Mouse (Mus musculus) cerebellum, adult (tissue): ENCODE measurements around the gene Agbl1.

ENCODE experiments used
- ATAC-seq: cut with Nextera tagmentation; 2 replicates; pipeline ENCODE4 v1.9.2; 2017; ENCODE audit warnings: mild to moderate bottlenecking, moderate library complexity, mixed read lengths; ENCODE audit not compliant: insufficient number of reproducible peaks, low FRiP score, low TSS enrichment

Gene Agbl1

DNA sequence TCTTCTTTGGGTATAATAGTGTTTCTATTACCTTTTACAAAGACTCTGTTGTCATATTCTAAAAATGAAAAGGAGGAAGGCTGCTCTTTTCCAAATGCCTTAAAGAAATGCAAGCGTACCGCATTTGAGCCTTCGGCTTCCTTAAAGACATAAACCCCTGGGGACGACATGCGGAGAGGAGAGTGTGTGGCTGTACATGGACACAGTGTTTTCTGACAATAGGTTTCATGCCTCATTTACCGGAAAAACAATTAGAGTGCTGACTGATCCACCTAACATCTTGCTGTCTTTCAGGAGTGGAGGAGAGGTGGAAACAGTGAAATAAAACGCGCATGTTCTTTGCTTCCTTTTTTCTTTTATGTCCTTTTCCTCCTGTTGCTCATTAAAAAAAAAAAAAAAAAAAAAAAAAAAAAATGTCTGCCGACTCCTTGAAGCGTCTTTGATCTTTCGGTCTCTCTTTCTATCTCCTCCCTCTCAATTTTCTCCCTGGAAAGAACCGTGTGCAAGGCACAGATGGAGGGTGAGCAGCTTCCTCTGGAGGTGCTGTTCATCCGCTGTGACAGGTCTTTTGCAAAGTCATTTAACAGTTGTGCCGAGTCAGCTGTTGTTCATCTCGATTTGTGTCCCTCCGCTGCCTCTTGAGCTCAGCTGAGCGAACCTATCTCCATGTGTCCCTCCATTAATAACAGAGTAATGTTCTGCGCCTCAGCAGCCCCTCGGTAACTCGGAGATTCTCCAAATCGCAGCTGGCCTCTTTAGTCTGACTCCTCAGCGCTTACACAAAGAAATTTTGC is 659.9 kb downstream of the Agbl1 start:
- no peak for ATAC-seq

- ATAC-seq, result no peak
Measured at GRCm38 (mm10) chr7:76904096-76904495, 674.4 kb downstream of the Agbl1 start.

DNA sequence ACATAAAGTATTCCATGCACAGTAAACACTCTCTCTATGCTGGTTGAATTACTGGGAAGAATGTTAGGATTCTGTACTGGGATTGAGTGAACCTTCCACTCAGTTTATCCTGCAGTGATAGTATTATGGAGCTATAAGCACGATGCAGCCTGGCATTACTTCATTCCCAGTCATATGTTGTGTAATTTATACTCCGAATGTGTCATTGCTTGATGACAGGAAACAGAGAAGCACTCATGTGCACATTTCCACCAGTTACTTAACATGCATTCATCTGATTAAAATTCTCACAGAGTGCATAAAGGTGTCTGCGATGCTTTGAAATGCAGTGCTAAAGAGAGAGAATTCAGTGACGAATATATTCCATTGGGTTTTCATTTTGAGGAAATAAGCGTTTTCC is 682.0 kb downstream of the Agbl1 start:
- ATAC-seq, result no peak

DNA sequence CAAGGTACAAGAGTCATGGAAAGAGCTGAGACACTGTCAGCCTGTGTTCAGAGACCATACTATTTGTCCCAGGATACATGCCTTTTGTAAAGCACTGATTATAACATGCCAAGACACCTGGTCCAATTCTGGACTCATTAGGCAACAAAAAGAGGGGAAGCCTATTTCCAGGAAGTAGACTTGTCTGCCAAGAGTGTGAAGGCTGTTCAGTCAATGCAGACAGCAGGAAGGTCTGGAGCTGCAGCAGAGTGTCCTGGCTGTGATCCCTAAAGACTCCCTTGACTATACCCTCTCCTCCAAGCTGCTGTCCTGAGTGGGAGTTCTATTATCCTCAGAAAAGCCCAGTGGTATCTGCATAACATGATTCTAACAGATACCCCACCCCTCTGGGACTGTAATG is 689.2 kb downstream of the Agbl1 start:
- no peak for ATAC-seq

GRCm38 (mm10) chr7:76921671-76922070 is 692.0 kb downstream of the Agbl1 start:
- no peak for ATAC-seq

DNA sequence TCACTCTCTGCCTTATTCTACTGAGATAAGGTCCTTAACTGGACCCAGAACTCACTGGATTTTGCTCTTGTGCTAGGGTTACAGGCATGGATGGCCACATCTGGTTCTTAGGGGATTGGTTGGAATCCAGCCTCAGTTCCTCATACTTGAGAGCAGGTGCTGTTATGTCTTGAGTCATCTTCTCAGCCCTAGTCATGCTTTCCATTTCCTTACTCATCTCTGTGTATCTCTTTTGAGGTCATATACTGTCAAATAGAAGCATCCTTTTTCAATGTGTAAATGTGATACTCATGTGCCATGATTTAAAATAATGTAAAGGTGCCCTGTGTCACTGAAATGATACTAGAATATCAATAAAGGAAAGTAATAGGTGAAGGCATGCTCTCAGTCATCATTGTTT is 705.5 kb downstream of the Agbl1 start:
- no peak for ATAC-seq

DNA sequence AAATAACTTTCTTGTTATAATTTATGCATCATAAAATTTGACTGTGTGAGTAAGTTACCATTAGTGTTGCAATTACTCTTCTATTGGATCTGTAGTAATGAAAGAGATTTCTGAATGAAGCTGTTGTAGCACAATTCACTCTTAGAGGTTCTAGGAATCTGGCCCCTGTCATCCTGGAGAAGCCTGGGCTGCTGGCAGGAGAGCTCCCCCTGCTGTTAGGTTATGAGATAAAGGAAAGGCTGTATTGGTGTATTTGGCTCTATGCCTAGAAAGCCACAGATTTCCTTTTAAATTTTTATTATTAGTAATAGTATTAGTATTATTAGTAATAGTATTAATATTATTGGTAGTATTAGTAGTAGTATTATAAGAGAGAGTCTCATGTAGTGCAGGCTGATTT is 711.8 kb downstream of the Agbl1 start:
- no peak for ATAC-seq

GRCm38 (mm10) chr7:76971334-76971733 is 741.6 kb downstream of the Agbl1 start:
- ATAC-seq, result no peak; the same call in 1 of the 2 replicates

GRCm38 (mm10) chr7:77009571-77009970 is 779.9 kb downstream of the Agbl1 start:
- no peak for ATAC-seq

GRCm38 (mm10) chr7:77029019-77029418 is 799.3 kb downstream of the Agbl1 start:
- no peak for ATAC-seq

GRCm38 (mm10) chr7:77076033-77076432 is 846.3 kb downstream of the Agbl1 start:
- ATAC-seq, result no peak

DNA sequence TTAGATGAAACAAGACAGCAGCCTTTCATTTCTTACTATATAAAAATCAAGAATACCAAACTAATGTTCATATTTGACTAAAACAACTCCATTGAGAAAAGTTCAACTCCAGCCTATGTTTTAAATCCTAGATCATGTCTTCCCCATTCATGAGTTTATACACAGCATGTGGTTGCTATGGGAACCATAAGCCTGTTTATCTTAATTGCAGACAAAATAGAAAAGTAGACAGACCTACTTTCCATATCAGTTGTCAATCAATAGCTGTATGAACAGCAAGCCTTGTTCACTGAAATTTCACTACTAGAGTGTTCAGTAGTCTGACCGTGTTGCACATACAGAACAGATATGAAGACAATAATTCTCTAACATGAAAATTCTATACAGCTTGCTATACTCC is 857.6 kb downstream of the Agbl1 start:
- no peak for ATAC-seq

DNA sequence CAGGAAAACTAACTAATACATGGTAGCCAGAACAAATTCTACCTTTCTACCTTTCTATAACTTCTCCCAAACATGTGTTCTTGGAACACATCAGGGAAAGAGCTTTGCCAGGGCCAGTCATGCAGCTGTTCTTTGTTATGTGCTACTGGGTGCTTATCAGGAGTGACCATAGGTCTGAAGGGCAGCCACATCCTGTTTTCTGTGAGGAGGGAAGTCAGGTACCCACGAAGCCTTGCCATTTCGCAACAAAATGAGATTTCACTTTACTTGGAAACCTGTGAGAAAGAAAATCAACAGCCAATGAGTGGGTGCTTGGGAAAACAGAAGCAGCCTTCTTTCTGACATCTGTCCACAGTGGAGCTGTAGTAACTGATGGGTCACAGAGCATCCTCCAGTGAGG is 865.5 kb downstream of the Agbl1 start:
- no peak for ATAC-seq

DNA sequence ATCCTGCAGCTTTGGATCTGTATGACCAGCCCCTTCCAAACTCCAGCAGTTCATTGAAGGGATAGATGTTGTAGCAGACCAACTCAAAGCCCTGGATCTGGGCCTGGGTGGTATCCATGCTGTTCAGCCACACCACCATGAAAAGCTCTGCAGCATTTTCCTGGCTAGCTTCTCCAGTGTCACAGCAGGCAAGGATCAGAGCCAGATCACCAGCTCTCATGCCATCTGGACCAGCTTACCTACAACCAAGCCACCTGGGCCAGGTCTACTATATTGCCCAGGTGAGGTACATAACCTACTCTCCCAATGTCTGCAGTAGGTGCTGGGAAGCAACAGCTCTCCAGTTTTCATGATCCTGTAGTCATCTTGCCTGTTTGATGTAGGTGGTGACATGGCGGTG is 884.3 kb downstream of the Agbl1 start:
- no peak for ATAC-seq

- no peak for ATAC-seq
Measured at GRCm38 (mm10) chr7:77129045-77129444, 899.4 kb downstream of the Agbl1 start.

DNA sequence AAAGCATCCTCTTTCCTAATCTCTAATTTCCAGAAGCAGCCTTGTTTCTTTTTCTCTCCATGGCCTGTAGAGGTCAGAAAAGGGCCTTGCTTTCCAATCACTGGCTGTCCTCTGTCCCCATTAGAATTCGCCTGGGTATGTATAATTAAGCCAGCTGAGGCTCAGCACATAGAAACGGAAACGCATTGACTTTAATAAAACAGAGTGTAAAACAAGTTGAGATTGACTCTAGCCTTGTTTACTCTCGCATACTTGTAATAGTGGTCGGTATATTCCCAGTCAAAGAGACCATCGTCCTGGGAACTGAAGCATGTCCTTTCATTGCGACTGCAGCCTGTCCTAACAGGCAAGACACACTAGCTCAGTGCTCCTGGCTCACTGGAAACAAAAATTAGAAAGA is 902.3 kb downstream of the Agbl1 start:
- ATAC-seq, result peak; percentile 74; the same call in 1 of the 2 replicates

DNA sequence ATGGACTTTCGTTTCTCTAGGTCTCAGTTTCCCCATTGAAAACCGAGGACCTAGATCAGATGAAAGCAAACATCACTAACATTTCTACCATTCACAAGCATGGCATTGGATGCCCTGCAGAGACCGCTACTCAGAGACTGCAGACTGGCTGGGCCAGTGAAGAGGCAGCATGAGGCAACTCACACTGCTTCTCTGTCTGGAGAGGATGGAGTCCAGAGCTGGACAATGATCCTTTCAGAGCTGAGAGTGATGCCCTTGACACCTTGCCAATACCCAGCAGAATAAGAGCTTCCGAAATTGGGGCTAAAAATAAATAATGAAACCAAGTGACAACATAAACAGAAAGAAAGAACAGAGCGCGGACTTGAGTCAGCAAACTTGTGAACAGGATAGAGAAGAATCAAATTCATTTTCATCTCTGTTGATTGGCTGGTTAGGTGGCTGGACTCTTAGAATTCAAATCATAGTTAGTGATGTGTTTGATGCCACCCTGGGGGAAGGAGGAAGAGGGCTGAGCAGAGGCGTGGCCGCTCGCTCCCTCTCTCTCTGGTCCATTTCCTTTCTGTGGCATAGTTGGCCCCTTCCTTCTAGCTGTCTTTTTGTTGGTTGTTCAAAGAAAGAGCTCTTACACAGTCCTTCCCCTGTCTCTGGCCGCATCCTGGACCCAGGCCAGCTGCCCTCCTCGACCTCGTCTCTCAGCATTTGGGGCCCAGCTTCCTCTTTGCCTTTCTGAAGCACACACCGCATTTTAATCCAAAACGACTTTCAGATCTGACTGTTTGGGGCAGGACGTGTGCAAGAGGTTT is 903.1 kb downstream of the Agbl1 start:
- ATAC-seq, result peak; percentile 68

GRCm38 (mm10) chr7:77134860-77135259 is 905.2 kb downstream of the Agbl1 start:
- ATAC-seq, result no peak

GRCm38 (mm10) chr7:77138707-77139106 is 909.0 kb downstream of the Agbl1 start:
- no peak for ATAC-seq

GRCm38 (mm10) chr7:77147527-77147926 is 917.8 kb downstream of the Agbl1 start:
- no peak for ATAC-seq

GRCm38 (mm10) chr7:77148820-77149219 is 919.1 kb downstream of the Agbl1 start:
- no peak for ATAC-seq

DNA sequence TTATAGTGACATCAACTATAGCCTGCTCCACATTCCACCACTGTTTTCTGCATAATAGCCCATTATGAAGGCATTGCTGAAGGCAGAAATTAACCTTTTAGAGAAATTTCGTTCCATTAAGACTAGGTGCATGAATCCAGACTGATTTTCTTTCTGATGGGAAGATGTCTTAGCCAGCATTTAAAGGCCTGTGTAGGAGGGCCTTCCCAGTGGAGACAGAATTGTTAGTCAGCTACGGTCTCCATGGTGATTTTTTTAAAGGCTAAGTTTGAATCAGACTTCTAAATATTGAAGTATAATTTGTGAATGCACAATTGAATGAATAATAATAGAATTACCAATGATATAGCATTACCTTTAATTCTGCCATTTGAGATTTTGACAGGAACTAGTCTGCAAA is 920.2 kb downstream of the Agbl1 start:
- ATAC-seq, result no peak
